Mouse (Mus musculus) stomach, postnatal 0 days (tissue): ENCODE data around the gene Smlr1. TPM values are rescaled to one million over a fixed set of nuclear protein-coding genes. Genes with fewer than 3 reads are reported as not detected.

Experiments
- ATAC-seq: fragments of 200-750 bp; cut with Nextera tagmentation; 2 replicates; pipeline ENCODE4 v1.8.0; 2017; ENCODE audit not compliant: low FRiP score, low TSS enrichment
- DNase-seq: peaks from one replicate; pipeline ENCODE4 v3.0.0-alpha.2; 2016; ENCODE audit warnings: low spot score
- H3K27ac ChIP-seq: fragments of 300-500 bp; sonication (generic); replicated peaks from 2 replicates; pipeline ENCODE4 v1.5.1; 2014; ENCODE audit warnings: mild to moderate bottlenecking, control low read depth
- H3K27me3 ChIP-seq: fragments of 300-500 bp; sonication (generic); 2 replicates; pipeline ENCODE4 v1.6.1; 2014; ENCODE audit warnings: low read length; ENCODE audit not compliant: control insufficient read depth, insufficient read depth
- H3K36me3 ChIP-seq: fragments of 300-500 bp; sonication (generic); 2 replicates; pipeline ENCODE4 v1.6.1; 2014; ENCODE audit warnings: low read length, mixed read lengths; ENCODE audit not compliant: control insufficient read depth, insufficient read depth
- H3K4me1 ChIP-seq: fragments of 300-500 bp; sonication (generic); replicated peaks from 2 replicates; pipeline ENCODE4 v1.6.1; 2014; ENCODE audit warnings: antibody characterized with exemption; ENCODE audit not compliant: control insufficient read depth, insufficient read depth
- H3K4me2 ChIP-seq: fragments of 300-500 bp; sonication (generic); replicated peaks from 2 replicates; pipeline ENCODE4 v1.6.1; 2014; ENCODE audit warnings: low read depth, mild to moderate bottlenecking, control low read depth, moderate library complexity
- H3K4me3 ChIP-seq: fragments of 300-500 bp; sonication (generic); 2 replicates; pipeline ENCODE4 v1.5.1; 2014; ENCODE audit warnings: low read depth, low read length, control low read depth
- H3K9ac ChIP-seq: fragments of 300-500 bp; sonication (generic); 2 replicates; pipeline ENCODE4 v1.6.1; 2014; ENCODE audit warnings: mild to moderate bottlenecking, low read length, control low read depth, mixed read lengths
- H3K9me3 ChIP-seq: fragments of 300-500 bp; sonication (generic); 2 replicates; pipeline ENCODE4 v1.6.1; 2016; ENCODE audit warnings: low read length; ENCODE audit not compliant: control insufficient read depth
- CTCF ChIP-seq: IDR thresholded peaks from 2 replicates; pipeline ENCODE4 v1.5.1; 2016; ENCODE audit warnings: antibody characterized with exemption, low read depth, mild to moderate bottlenecking, moderate library complexity
- EP300 ChIP-seq: optimal IDR thresholded peaks from 2 replicates; pipeline ENCODE3; 2016; ENCODE audit warnings: antibody characterized with exemption
- WGBS: fragments of 180-500 bp; shearing (Covaris S2); extraction: QIAGEN DNeasy Blood & Tissue Kit; methylation state at CpG from one replicate; pipeline ENCODE4 v1.1.7; 2014; 5-methylcytosine and 5-hydroxymethylcytosine counted together
- polyA plus RNA-seq: library from polyadenylated mRNA; unstranded; fragments of >200 nt; fragmentation: Nextera tagmentation; extraction: Ambion mirVana; gene quantifications from 2 replicates; pipeline ENCODE4 v1.2.1, GENCODE M21; 2015

Smlr1 gene
- 0.18 and 0.24 TPM in 2 replicates for polyA plus RNA-seq

DNA sequence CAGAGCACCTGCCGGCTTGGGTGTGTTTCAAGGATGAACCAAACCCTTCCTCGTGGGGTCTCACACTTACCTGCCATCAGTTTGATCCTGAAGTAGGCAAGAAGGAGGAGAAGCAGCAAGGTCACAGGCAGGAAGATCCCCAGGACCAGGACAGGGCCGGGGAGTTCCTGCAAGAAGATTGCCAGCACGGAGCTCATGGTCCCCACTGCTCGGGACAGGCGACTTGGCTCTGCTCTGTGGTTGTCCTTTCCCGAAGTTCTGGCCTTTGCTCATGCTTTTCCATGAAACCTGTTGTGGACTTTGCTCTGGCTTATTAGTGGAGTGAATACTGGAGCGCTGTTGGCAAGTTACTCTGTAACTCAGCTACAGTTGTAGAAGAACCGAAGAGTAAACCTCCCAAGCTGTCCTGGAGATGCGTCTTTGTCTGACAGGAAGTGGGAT is at the start of gene Smlr1:
Gene Smlr1 (minus strand): TSS at position 377 of the 441 bp plus-strand sequence.
- DNase-seq (no peak), ATAC-seq (no peak)
- Histone ChIP-seq H3K9ac (no peak within 1 kb of the TSS), H3K4me1 (no peaks in the 10 kb centered on the region), H3K9me3 (no peaks in the 10 kb centered on the region), H3K36me3 (no peaks in the 10 kb centered on the region), H3K27me3 (no peaks in the 10 kb centered on the region), H3K27ac (no peak within 1 kb of the TSS), H3K4me2 (no peak within 1 kb of the TSS), H3K4me3 (no peak within 1 kb of the TSS)
- WGBS = 92% methylated on average over 10 of the region's 10 CpGs
- no peak for TF ChIP-seq EP300
- no peak for TF ChIP-seq CTCF

DNA sequence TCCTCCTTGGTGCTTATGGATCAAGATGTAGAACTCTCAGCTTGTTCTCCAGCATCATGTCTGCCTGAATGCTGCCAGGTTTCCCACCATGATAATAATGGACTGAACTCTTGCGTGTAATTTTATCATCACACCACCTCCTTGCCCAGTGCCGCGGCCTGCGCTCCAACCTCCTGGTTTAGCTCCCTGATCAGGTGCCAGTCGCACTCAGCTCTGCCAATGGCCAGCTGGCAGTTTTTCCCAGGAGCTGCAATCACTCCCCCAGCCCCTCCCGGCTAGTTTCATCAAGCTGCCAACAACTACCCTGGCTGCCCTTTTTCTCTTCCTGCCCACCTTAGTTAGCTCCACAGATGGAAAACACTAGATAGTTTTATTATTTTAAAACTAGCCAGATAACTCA is 48.8 kb upstream of the Smlr1 start:
- DNase-seq (no peak), ATAC-seq (no peak)
- WGBS = 90% methylated on average over 6 of the region's 6 CpGs
- Histone ChIP-seq H3K27me3 (no peaks in the 10 kb centered on the region), H3K9ac (no peak overlapping the region), H3K4me1 (no peaks in the 10 kb centered on the region), H3K36me3 (no peaks in the 10 kb centered on the region), H3K9me3 (no peaks in the 10 kb centered on the region), H3K4me2 (no peak overlapping the region), H3K4me3 (no peak overlapping the region), H3K27ac (no peak overlapping the region)
- TF ChIP-seq EP300 = no peak
- no peak for TF ChIP-seq CTCF

DNA sequence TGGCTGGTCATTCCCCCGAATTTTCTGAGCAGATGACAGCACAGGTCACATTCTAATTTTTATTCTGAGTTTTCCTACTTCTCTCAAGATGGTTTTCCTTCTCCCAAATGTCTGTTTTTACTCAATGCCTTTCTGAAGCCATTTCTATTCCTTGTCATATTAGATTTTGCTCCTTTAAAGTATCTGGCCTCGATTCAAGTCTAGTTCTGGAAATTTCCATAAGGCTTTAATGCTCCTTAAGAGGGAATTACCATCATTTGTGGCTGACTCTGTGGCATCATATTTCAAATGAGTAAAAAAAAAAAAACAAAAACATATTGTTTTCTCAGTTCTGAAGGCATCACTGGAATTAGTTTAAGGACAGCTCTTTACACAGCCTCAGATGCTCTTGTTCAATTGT is 44.0 kb upstream of the Smlr1 start:
- Histone ChIP-seq H3K27me3 (no peaks in the 10 kb centered on the region), H3K4me1 (no peaks in the 10 kb centered on the region), H3K9me3 (no peaks in the 10 kb centered on the region), H3K4me3 (no peak overlapping the region), H3K27ac (no peak overlapping the region), H3K4me2 (no peak overlapping the region), H3K9ac (no peak overlapping the region), H3K36me3 (no peaks in the 10 kb centered on the region)
- DNase-seq = no peak
- TF ChIP-seq CTCF (no peak), EP300 (no peak)
- WGBS = 58% methylated on average over 2 of the region's 2 CpGs
- no peak for ATAC-seq

DNA sequence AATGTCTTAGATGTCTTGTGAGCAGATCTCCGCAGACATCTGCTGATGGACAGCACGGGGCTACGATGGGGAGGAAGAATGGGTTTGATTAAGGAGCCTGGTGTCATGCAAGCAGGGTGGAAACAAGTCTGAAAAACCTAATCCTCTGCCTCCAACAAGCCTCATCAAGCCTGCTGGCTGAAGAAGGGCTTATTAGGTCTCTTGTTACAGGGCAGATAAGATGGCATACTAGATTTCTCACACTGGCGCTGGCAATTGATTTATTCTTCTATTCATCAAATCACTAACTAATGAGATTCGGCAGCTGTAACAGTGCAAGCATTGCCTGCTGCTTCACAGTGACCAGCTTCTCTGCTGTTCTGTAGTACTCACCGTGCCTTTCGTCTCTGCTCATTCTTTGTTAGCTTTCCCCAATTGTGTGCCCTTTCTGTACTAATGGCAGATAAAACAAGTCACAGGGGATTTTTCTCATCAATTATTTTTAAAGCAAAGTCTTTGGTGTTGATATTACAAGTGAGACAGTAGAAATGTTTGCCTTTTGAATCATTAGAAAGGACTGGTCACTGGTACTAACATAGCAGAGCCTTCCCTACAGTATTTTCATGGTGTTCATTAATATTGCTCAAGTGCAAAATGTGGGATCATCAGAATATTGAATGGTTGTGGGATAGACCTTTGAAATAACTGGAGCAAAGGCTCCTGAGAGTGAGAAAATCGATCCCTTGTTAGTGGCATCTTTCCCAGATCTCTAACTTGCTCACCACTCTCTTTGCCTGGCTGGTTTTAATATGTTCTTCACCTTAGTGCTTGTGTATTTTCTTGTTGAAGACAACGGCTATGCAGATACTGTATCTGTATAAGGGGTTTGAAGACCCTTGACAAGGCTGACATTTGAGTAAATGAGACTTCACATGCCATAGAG is 35.5 kb upstream of the Smlr1 start:
- no peak for DNase-seq
- 65% methylated on average over 9 of the region's 9 CpGs for WGBS
- no peak for TF ChIP-seq EP300
- TF ChIP-seq CTCF = no peak
- Histone ChIP-seq H3K9me3 (no peaks in the 10 kb centered on the region), H3K27me3 (no peaks in the 10 kb centered on the region), H3K27ac (no peak overlapping the region), H3K9ac (no peak overlapping the region), H3K4me1 (no peaks in the 10 kb centered on the region), H3K4me3 (no peak overlapping the region), H3K36me3 (no peaks in the 10 kb centered on the region), H3K4me2 (no peak overlapping the region)
- no peak for ATAC-seq

DNA sequence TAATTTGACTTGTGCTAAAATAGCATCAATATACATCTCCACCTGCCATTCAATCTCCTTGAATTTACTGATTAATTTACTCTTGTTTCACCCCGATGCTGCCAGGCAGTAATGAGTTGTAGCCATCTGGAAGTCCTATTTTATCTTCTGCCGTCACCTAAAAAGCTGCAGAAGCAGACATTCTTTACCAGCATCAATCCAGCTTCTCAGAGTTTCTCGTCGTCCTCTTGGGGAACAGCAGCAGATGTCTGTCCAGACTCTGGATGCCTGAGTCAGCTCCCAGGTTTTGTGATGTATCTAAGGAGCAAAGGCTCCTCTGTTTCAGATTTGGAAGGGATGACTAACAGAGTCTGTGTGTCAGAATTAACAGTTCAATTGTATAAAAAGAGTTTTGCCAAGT is 16.9 kb upstream of the Smlr1 start:
- WGBS = 51% methylated on average over 4 of the region's 4 CpGs
- no peaks in the 10 kb centered on the region for H3K9me3 ChIP-seq
- no peak overlapping the region for H3K27ac ChIP-seq
- TF ChIP-seq CTCF (no peak), EP300 (no peak)
- H3K4me1 ChIP-seq = no peaks in the 10 kb centered on the region
- no peaks in the 10 kb centered on the region for H3K36me3 ChIP-seq
- H3K4me3 ChIP-seq = no peak overlapping the region
- no peaks in the 10 kb centered on the region for H3K27me3 ChIP-seq
- no peak for ATAC-seq
- no peak overlapping the region for H3K9ac ChIP-seq
- DNase-seq = no peak
- no peak overlapping the region for H3K4me2 ChIP-seq

DNA sequence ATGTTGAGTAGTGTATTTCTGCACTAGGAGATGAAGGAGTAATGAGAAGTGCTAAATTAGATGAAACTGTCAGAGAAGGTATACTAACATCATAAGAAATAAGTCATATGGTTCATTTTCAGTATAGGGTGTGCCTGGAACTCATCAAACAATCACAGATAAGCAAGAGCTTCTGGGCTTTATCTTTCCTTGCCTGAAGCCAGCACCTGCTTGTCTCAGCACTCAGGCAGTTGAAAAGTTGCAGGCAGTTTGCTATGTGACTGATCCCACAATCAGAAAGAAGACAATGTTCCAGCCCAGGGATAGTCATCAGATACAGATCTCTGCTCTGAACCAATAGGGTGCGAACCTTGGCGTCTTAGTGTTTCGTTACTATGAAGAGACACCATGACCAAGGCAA is 5.0 kb upstream of the Smlr1 start:
- H3K36me3 ChIP-seq = no peaks in the 10 kb centered on the region
- H3K9ac ChIP-seq = no peak overlapping the region
- TF ChIP-seq CTCF = no peak
- no peak for TF ChIP-seq EP300
- no peaks in the 10 kb centered on the region for H3K27me3 ChIP-seq
- no peak overlapping the region for H3K27ac ChIP-seq
- H3K9me3 ChIP-seq = no peaks in the 10 kb centered on the region
- no peak overlapping the region for H3K4me3 ChIP-seq
- no peak for ATAC-seq
- 93% methylated on average over 3 of the region's 3 CpGs for WGBS
- no peak overlapping the region for H3K4me2 ChIP-seq
- no peak for DNase-seq
- no peaks in the 10 kb centered on the region for H3K4me1 ChIP-seq
